Mouse (Mus musculus): Measurements from ENCODE around the gene Sema4d.
"Not testable (repeated sequence)": the region's sequence is repeated elsewhere in the genome, so short reads cannot be mapped to it uniquely, and the experiment has no call there.

Gene Sema4d

GRCm38 (mm10) chr13:51679332-51679731 lies 114.2 kb downstream of the Sema4d start:
- DNase-seq (ENCODE audit: low read depth, low spot score) = no peak

- DNase-seq (ENCODE audit: low read depth, low spot score) = no peak
These were observed 114.9 kb downstream of the Sema4d start for GRCm38 (mm10) chr13:51678687-51679086.

DNA sequence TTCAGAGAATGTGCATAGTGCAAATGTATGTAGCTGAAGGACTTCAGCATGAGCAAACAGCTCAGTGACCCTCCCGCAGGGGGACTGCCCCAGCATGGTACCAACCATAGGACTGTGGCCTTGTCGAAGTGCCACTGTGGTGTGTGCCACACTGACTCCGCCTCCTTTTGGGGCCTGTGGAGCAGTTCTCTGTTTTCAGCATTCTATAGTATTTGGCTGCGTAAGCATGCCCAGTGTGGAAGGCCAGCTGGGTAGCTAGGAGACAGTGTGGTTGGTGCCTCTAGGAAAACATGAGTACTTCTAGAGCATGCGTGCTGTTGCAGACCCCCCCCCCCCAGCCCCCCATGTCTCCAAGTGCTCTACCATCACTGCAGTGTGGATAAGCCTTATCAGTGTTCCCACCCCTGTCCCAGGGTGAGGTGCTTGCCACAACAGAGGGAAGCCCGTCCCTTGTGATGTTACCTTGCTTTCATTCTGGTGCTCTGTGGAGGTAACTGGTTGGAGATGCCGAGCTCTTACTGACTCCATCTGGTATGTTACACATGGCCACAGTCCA lies 115.8 kb downstream of the Sema4d start:
- no peak for DNase-seq (ENCODE audit: low read depth, low spot score)

- DNase-seq (ENCODE audit: low read depth, low spot score) = no peak
These were observed 116.5 kb downstream of the Sema4d start for GRCm38 (mm10) chr13:51677041-51677440.

DNA sequence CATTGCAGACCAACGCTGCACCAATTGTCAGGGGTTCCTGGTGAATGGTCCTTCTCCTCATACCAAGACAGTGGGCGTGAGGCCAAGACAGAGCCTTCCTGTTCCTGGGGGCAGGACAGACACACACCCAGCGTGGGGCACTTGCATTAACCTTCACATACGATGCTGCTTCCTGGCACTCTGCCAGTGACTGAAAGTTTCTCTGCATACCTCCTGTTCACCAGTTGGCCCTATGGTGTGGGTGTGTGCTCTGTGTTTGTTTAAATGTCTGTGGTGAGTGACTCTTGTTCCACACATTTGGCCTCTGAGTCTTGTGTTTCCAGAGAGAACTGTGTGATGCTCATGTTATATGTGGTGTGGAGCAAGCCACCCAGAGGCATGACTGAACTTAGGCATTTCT lies 116.9 kb downstream of the Sema4d start:
- no peak for DNase-seq (ENCODE audit: low read depth, low spot score)

DNA sequence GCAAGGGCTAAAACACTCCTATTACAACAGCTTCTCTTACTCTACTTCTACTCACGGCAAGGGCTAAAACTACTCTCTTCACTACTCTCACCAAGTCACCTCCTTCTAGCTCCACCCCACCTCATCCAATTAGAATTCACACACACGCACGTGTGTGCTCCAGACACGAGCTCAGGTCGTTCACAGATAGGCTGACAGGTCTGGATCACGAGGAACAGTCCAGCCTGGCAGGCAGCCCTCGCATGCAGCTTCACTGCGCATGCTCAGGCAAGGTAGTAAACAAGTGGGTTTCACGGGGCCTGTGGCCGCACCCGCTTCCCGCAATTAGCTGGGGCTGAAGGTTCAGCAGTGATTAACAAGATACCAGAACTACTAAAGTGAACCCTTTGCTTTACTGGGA lies 125.4 kb downstream of the Sema4d start:
- not testable (repeated sequence) for DNase-seq (ENCODE audit: low read depth, low spot score)

DNA sequence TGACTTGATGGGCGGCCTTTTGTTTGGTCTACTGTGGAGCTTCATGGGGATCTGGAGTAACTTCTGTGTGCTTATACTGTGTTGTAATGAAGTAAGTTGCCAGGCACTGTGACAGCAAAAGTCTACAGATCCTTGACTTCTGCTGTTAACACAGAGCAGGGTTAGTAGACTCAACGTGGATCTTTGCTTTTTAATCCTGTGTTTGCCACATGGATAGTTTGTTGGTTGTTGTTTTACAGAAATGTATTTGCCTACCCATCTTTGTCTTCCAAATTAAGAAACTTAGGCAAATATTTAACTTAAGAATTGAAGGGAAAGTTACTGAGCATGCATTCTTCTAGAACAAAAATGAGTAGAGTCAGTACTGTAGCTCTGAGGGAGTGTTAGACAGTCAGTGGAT lies 130.0 kb downstream of the Sema4d start:
- no peak for DNase-seq (ENCODE audit: low read depth, low spot score)

GRCm38 (mm10) chr13:51659573-51659972 lies 134.0 kb downstream of the Sema4d start:
- DNase-seq (ENCODE audit: low read depth, low spot score) = no peak

- DNase-seq (ENCODE audit: low read depth, low spot score) = no peak
These were observed 135.5 kb downstream of the Sema4d start for GRCm38 (mm10) chr13:51658094-51658493.

DNA sequence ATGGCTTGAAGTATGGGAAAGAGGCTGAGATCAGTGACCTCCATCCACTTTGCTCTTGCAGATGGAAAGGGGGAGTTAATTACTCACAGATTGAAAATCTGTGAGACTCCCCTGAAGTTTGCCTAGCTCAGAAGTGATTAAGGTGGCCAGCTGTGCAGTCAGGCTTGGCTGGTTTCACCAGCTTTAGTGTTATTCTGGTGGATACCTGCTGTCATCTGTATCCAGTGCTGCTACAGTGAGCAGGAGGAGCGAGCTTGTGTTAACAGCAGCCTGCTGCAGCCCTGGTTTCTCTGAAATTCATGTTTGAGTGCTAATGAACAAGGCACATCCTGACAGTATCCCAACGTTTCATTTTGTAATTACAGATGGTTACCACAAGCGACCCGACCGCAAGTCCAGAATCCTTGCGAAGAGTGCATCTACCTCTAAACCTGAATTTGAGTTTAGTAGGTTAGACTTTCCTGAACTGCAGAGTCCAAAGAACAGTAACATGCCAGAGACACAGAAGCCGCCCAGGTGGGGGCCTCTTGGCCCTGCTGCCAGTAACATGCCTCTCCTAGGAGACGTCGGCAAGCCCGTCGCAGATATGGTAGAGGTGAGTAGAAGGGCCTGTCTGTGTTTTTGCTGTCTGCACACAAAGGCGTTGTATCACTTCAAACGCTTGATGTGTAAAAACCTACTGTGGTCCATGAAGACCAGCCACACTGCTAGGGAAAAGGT lies 136.9 kb downstream of the Sema4d start:
- DNase-seq (ENCODE audit: low read depth, low spot score) = no peak

GRCm38 (mm10) chr13:51653961-51654360 lies 139.6 kb downstream of the Sema4d start:
- no peak for DNase-seq (ENCODE audit: low read depth, low spot score)

GRCm38 (mm10) chr13:51653159-51653558 lies 140.4 kb downstream of the Sema4d start:
- no peak for DNase-seq (ENCODE audit: low read depth, low spot score)

- peak; percentile 85 for DNase-seq (ENCODE audit: low read depth, low spot score)
These were observed 142.0 kb downstream of the Sema4d start, which contains the start of gene Secisbp2 for GRCm38 (mm10) chr13:51651408-51652064. Secisbp2 (plus strand) TSS chr13:51651697.

- no peak for DNase-seq (ENCODE audit: low read depth, low spot score)
These were observed 143.8 kb downstream of the Sema4d start for GRCm38 (mm10) chr13:51649740-51650139.

DNA sequence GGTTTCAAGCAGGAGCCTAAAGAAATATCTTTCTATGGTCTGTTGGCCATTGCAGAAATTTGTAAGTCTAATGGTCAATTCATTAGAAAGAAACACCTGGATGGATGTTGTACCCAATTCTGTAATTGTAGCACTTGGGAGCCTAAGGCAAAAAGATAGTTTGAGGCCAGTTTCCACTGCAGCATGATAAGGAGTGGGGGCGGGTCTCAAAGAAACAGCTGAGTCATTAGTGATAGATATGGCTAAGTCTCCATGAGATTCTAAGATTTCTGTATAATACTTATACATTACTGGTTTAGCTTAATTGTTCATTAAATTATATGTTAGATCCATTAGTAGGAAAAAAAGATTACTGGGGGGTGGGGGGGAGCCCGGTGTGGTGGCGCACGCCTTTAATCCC lies 145.3 kb downstream of the Sema4d start:
- DNase-seq (ENCODE audit: low read depth, low spot score) = no peak

- DNase-seq (ENCODE audit: low read depth, low spot score) = no peak
These were observed 145.8 kb downstream of the Sema4d start for GRCm38 (mm10) chr13:51647770-51648169.

DNA sequence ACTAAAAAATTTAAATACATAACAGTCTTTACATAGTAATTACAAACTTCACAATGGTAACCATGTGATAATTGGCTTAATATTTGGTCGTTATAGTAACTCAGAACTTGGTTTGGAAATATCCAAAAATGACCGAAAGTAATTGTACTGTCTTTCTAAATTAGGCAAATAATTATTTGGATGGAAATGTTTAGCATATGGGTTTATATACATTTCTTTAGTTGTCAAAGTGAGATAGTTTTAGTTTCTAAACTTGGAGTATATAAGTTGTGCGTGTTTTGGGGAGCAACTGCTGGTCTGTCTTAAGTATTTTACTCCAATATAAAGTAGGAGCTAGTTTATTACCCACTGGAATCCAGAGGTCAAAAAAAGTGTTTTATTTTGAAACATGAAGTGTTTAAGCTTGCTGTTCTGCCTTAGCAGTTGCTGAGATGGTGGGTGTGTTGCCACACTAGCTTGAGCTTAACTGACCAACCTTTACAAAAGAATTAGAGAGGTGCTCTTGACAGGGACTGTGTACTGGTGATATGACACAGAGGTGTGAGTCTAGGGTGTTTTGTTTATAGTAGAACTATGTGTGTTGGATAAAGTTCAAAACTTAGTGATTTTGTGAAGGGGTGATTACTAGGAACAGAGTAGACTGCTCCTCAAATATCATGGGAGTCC lies 147.1 kb downstream of the Sema4d start:
- DNase-seq (ENCODE audit: low read depth, low spot score) = no peak

GRCm38 (mm10) chr13:51645872-51646271 lies 147.7 kb downstream of the Sema4d start:
- no peak for DNase-seq (ENCODE audit: low read depth, low spot score)

DNA sequence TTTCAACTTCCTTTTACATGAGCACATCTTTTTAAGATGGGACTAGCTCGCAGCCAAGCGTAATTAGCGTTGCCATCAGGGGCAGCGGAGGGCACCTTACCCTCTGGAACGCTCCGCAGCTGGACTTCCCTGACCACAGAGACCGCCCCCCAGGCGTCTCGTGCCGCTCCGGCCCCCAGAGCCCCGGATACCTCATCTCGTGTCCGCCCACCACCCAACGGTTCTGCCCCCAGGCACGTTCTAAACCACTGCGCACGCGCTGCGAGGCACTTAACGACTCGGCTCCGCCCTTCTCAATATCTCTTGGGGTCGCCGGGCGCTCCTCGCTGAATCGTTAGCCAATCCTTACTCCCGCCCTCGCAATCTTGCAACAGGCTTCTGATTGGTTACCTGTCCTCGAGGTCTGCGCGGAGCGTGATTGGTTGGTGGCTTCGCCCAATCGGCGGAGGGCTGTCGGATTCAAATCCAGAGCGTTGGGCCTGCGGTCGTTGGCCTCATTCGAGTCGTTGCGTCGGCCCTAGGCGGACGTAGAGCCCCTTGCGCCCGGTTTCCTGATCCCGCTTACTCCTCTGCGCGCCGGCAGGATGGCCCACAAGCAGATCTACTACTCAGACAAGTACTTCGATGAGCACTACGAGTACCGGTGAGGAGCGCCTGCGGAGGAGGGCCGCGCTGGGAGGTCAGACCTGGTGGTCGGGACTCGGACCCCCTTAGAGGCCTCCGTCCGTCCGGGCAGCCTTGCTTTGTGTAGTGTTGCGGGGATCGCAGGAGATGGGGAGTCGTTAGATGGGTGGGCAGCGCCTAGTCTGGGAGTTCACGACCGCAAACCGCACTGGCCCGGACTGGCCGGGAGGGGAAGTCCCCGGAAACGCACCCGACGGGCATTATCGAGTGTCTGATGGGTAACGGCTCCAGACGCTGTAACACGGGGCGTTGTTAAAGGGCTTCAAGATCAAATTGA lies 148.4 kb downstream of the Sema4d start, which contains the start of gene Cks2:
Gene Cks2, plus strand, starts transcription at position 404 of the 961 bp plus-strand sequence.
- peak; percentile 97 for DNase-seq (ENCODE audit: low read depth, low spot score)

- DNase-seq (ENCODE audit: low read depth, low spot score) = no peak
These were observed 149.4 kb downstream of the Sema4d start for GRCm38 (mm10) chr13:51643924-51644828.

Data from brain, embryonic 18.5 days (tissue).